Mouse (Mus musculus) G1E (cell line): ENCODE data around the gene Alpk1.

Experiments
- CTCF ChIP-seq: IDR thresholded peaks from 2 replicates; pipeline ENCODE4 v1.5.1; 2012; ENCODE audit warnings: low read depth, low read length, inconsistent platforms, mixed read lengths
- GATA1 ChIP-seq: IDR thresholded peaks from 2 replicates; pipeline ENCODE4 v1.6.1; 2012; ENCODE audit warnings: borderline replicate concordance, low read length, inconsistent platforms, mixed read lengths
- GATA2 ChIP-seq: IDR thresholded peaks from 2 replicates; pipeline ENCODE4 v1.6.1; 2012; ENCODE audit warnings: low read depth, low read length, inconsistent platforms, borderline replicate concordance
- POLR2AphosphoS5 ChIP-seq: IDR thresholded peaks from 2 replicates; pipeline ENCODE4 v1.6.1; 2012; ENCODE audit warnings: low read depth, low read length, inconsistent platforms; ENCODE audit not compliant: insufficient replicate concordance
- TAL1 ChIP-seq: conservative IDR thresholded peaks from 2 replicates; pipeline ENCODE4 v1.6.1; 2012; ENCODE audit warnings: low read depth, low read length, inconsistent platforms, mixed read lengths

DNA sequence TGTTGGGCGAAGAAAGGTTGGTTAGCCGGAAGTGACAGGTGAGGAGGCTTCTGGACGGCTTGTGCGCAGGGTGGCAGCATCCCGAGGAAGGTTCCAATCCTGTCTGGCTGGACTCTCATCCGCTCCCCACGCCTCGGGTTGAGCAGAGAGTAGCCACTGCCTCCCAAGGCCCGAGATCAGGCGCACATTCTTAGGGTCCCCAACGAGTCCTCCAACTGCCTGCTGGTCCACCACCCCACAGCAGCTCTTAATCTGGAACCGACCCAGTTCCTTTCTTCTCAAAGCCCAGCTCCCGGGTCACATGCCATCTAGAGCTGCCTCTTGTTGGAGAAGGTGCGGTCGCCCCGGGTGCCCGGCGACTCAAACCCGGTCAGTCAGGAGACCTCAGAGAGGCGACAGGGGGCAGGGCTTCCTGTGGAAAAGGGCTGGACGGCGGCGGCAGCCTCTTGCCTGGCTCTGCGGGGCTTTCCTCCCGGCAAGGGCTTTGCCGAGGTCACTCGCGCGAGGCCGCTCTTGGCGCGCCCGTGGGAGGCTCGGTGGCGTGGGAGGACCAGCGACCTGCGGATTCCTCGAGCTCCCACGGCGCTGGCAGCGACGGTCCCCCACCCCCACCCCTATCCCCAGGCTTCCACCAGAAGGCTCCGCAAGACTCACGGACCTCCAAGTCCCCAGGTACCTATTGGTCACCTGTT, 9.3 kb upstream of the Alpk1 start, which contains the start of gene Tifa:
- TF ChIP-seq CTCF (no peak), GATA2 (no peak), GATA1 (no peak), POLR2AphosphoS5 (no peak), TAL1 (no peak)
